Mouse (Mus musculus): ENCODE data around the gene Ctnnd2. TPM values are rescaled to one million over a fixed set of nuclear protein-coding genes. Genes with fewer than 3 reads are reported as not detected.

Ctnnd2 gene
- total RNA-seq, 2 experiments from 2014 or later: not detected

DNA sequence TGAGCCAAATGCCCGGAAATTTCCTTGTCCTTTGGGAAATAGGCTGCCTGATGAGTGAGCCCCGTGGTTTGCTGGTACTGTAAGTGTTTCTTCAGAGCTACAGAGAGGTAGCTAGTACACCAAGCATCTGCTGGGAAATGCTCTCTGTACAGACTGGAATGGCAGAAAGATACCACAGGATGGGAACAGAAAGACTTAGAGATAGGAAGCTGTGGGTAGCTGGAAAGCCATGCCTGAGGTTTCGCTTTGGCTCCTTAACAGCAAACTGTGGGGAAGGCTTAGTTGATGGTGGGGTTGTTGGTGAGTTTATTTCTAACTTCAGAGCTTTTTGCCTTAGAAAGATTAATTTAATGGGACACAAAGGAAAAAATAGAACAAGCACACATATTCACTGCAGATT, 485.2 kb downstream of the Ctnnd2 start:
- Histone ChIP-seq H3K27ac (no peak overlapping the region), H3K4me3 (no peak overlapping the region)
- no peak for DNase-seq
- intact Hi-C loops (cut with DNase I): no loop called here
- TF ChIP-seq CTCF (IDR thresholded peaks at IDR 0.05): no peak

DNA sequence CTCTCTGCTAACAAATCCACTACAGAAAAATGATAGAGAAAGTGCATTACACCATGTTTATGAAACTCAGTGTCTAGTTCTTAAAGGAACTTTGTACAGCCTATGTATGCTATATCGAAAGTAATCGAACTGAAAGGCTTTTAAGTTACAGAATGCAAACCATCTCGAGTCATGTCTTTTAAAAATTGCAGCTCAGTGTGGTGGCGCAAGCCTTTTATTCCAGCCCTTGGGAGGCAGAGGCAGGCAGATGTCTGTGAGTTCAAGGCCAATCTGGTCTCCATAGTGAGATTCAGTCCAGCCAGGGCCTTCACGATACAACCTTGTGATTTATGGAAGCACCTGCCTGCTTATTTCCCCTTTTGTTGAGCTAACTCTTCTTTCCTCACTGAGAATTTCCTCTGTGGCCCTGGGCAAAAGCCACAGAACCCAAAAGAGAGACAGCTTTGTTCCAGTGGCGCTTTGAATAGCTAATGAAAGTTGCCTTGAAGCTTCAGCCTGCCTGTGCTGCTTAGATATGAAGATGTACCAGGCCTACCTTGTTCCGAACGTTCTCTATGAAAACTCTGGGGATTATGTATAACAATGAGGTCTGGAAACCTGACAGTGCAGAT, 488.3 kb downstream of the Ctnnd2 start:
- DNase-seq: no peak
- intact Hi-C loops (cut with DNase I): no loop called here
- Histone ChIP-seq H3K27ac (no peak overlapping the region), H3K4me3 (no peak overlapping the region)
- TF ChIP-seq CTCF (IDR thresholded peaks at IDR 0.05): no peak

DNA sequence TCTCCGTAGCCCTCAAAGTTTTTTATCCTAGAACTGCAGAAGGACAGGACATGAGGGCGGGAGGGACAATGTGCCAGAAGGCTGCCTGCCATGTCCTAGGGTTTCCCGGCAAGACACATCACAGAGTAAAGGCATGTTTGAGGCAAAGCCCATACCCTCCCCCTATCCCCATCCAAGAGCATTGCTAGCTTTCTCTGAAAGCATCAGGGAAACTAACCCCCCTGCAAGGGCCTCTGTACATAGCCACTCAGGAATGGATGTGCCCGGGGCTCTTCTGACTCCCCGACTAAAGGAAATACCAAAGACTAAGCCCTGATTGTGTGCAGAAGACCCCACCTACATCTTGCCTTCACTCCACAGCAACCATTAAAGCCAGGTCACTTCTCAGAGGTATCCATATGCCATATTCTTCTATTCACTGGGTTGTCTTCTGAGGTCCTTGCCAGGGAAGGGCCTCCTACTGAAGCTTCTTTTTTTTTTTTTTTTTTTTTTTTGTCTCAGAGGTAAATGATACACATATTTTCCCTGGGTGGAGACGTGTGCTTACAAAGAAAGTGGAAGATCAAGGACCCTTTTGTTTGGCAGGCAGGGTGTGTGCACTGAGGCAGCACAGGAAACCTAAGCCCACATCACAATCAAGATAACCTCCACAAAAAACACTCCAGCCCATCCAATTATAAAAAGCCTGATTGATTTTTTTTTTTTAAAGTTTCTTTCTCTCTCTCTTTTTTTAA, 489.5 kb downstream of the Ctnnd2 start:
- TF ChIP-seq CTCF (IDR thresholded peaks at IDR 0.05): no peak
- no peak overlapping the region for H3K4me3 ChIP-seq
- DNase-seq: no peak
- intact Hi-C loops (cut with DNase I): no loop called here
- H3K27ac ChIP-seq: no peak overlapping the region

DNA sequence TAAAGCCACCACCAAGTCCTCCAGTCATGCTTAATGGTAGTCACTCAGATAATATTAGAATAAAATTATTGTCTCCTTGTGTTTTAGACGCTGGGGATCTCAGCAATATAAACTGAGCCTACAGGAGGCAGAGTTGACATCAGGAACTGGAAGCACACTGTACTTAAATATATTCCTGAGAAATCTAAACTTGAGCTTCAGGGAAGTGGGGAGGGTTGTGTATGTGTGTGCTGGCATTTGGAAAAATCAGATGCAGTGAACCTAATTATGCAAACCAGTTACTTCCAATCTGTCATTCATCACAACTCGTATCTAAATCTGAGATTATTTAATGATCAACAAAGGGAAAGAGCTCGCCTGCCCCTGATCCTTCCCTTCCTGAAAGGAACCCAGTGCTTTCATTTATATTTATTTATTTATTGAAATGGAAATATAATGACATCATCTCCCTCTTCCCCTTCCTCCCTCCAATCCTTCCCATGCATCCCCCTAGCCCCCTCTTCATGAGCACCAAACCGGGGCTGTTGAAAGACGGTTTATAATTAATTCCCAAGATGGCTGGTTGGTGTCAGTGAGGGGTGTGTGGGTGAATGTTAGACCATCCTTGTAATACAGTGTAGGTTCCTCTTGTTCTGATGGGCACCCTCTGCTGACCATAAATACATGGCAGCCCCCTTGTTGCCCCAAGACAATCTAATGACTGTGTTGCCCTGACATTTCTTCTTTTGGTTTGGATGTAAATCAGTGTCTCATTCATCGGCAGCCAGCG, 495.6 kb downstream of the Ctnnd2 start:
- TF ChIP-seq CTCF (IDR thresholded peaks at IDR 0.05): no peak
- Histone ChIP-seq H3K27ac (no peak overlapping the region), H3K4me3 (no peak overlapping the region)
- DNase-seq: no peak
- intact Hi-C loops (cut with DNase I): no loop called here

DNA sequence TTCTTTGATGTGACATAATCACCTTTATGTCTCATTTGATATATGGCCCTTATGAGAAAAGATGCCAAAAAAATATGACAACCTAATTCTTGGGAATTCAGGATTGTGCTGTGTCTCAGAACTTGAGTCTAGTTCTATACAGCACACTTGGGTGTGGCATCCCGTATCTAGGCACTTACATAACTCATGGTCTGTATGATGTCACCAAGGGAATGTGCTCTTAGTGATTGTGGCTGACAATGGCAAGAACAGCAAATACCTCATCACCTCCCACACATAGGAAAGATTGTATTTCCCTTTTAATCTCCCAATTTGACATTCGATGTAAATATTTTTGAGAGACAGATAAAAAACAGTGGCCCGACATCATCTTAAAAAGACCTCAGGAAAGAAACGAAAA, 509.5 kb downstream of the Ctnnd2 start:
- H3K4me3 ChIP-seq: no peak overlapping the region
- H3K27ac ChIP-seq: no peak overlapping the region
- intact Hi-C loops (cut with DNase I): no loop called here
- no peak for DNase-seq
- no peak for TF ChIP-seq CTCF (IDR thresholded peaks at IDR 0.05)

DNA sequence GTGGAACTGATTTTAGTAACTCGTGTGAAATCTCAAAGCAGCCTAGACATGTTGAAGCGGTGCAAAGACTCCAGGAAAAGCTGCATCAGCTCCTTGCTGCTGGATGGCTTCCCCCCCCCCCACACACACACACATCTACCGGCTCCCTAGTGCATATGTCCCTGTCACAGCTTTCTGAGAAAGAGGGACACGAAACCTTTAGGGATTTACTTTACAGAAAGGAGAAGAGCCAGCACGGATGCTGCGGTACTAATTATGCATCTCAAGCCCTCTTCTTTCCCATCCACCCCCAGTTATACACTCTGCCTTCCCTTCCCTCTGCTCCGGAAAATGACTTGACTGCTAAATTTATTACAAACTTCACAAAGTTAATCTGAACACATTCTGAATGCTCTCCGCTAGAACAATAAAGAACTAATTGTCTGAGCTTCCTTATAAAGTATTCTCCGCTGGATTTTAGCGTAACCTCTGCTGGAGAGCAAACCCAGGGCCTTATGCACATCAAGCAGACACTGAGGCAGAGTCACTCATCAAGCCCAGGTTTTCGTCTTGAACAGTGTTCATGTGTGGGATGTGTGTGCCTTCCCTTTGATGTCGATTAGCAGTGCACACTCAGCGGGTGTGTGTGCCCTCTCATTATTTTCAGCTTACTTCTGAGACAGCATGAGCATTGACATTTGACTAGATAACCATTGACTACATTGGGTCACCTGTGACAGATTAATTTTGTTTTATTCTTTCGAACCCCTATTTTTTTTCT, 510.1 kb downstream of the Ctnnd2 start:
- no peak for TF ChIP-seq CTCF (IDR thresholded peaks at IDR 0.05)
- intact Hi-C loops (cut with DNase I): no loop called here
- H3K27ac ChIP-seq: no peak overlapping the region
- H3K4me3 ChIP-seq: no peak overlapping the region
- no peak for DNase-seq

DNA sequence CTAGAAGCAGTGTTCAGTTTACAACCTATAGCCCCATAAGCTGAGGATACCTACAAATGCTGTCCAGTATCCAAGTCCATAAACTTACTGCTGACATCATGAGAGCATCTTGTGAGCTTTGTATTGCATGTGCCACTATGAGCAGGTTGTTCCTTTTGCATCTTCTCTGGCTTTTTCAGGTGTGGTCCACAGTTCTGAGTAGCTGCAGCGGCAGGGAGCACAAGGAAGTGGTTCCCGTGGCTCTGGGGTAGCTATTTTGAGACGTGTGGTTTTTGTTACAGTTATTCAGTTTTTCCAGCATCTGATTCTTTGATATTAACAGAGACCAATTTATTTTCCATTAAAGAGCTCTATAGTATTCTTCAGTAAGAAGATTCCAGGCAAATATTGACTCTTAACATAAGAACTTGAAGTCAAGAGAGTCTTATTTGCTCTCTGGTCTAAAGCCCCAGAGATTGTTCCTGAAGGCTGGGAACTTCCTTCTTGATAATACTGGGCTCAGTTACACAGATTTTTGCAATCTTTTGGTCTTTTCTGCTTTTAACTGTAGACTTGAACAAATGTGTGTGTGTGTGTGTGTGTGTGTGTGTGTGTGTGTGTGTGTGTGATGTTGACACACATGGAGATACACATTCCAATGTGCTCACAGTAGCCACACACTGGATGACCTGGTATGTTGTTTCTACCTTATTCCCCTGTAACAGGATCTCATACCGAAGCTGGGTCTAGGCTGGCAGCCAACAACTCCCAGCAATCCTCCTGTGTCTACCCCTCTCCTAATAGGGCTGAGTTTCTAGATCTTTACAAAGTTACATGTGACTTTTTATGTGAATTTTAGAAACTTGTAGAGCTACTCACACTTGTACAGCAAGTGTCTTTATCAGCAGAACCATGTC, 514.1 kb downstream of the Ctnnd2 start:
- intact Hi-C loops (cut with DNase I): no loop called here
- Histone ChIP-seq H3K4me3 (no peak overlapping the region), H3K27ac (no peak overlapping the region)
- TF ChIP-seq CTCF (IDR thresholded peaks at IDR 0.05): no peak
- no peak for DNase-seq

DNA sequence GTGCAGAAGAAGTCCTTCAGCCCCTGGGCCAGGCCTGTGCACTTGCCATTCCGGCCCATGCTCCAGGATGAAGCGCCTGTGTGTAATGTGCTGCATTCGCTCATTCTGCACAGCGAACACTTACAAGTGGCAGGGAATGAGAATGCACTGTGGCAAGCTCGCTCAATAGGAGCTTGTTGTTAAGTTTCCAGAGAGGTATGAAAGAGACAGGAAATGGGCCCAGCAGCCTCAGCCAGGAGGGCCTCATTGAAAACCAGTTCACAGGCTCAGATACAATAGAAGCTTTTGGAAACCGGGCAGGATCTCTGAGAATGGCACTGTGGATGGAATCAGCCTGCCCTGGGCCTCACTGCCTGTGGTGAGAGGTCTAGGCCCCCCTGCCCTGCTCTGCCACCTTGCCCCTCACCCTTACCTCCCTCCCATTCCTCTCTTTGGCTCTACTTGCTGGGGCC, 521.4 kb downstream of the Ctnnd2 start:
- intact Hi-C loops (cut with DNase I): no loop called here
- H3K4me3 ChIP-seq: no peak overlapping the region

DNA sequence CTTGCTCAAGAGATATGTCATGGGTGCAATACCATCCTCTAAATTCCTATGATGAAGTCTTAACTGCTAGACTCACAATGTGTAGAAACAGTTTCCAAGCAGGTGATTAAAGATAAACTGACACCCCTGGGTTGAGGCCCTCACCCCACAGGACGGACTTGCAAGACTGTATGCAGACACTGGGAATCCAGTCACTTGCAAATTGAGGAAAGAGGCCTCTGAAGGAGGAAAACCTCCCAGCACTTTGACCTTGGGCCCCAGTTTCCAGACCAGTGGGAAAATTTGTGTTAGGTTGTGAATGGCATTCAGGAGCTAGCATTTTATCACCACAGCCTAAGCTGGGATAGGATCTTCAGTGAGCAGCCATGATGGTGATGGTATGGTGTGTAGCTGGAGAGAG, 521.9 kb downstream of the Ctnnd2 start:
- H3K4me3 ChIP-seq: no peak overlapping the region
- H3K27ac ChIP-seq: no peak overlapping the region
- no peak for TF ChIP-seq CTCF (IDR thresholded peaks at IDR 0.05)
- no peak for DNase-seq
- intact Hi-C loops (cut with DNase I): no loop called here

More for the DNA sequence above, 521.4 kb downstream of the Ctnnd2 start:
- no peak for TF ChIP-seq CTCF (IDR thresholded peaks at IDR 0.05)
- no peak overlapping the region for H3K27ac ChIP-seq
- no peak for DNase-seq

DNA sequence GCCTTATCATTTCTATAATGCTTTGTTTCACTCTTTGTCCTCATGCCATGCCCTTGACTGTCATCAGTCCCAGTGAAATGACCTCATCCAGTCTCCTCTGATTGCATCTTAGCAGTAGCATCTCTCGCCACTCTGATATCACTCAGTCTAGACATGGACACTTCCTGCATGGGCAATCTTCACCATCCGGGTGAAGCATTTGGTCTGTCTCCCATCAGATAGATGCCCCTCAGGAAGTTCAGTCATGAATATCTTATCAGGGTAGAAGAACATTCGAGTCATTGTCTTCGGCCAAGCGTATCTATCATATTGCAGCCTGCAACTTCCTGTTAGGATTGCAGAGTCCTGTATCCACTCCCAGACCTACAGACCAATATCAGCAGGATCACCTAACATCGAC, 523.5 kb downstream of the Ctnnd2 start:
- no peak overlapping the region for H3K27ac ChIP-seq
- intact Hi-C loops (cut with DNase I): no loop called here

DNA sequence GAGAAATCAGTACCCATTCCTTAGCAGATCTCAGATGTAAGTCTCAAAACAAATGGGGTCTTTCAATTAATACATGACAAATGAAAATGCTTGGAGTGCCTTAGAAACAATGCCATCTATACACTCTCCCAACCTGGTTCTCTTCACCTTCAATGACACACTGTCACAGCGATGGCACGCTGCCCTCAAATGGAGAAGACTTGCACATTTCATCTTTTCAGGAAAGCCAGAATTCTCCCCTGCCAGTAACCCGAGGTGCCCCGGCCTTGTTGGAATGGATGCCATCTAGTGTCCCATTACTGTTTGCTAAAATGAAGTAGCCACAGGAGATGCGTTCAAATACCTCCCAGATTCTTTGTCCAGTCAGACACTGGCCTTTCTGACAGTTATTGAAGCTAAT, 525.0 kb downstream of the Ctnnd2 start:
- Histone ChIP-seq H3K27ac (no peak overlapping the region), H3K4me3 (no peak overlapping the region)
- no peak for DNase-seq
- intact Hi-C loops (cut with DNase I): no loop called here
- no peak for TF ChIP-seq CTCF (IDR thresholded peaks at IDR 0.05)

More for the DNA sequence above, 523.5 kb downstream of the Ctnnd2 start:
- no peak for TF ChIP-seq CTCF (IDR thresholded peaks at IDR 0.05)
- no peak for DNase-seq
- no peak overlapping the region for H3K4me3 ChIP-seq

DNA sequence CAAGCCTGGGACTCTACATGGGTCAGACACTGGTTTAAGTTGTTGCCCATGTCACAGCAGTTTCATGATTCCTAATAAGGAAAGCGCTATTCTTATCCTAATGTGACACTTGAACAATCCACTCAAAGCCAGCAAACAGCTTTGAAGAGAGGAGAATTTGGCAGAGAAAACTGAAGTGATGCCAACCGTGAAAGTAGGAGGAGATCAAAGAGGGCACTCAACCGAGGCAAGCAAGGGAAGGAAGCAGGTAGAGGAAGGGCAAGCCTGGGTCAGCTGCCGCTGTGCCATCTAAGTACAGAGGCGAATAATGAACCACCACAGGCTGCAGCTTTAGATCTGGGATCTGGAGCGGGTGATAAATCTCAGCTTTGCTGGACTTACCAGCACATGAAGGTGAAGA, 528.4 kb downstream of the Ctnnd2 start:
- TF ChIP-seq CTCF (IDR thresholded peaks at IDR 0.05): no peak
- intact Hi-C loops (cut with DNase I): no loop called here
- H3K27ac ChIP-seq: no peak overlapping the region
- no peak for DNase-seq
- H3K4me3 ChIP-seq: no peak overlapping the region

Data from gastrocnemius, adult 2 months (tissue).